Mouse (Mus musculus): ENCODE results near the gene Ppp1r8. TPM values are rescaled to one million over a fixed set of nuclear protein-coding genes. Genes with fewer than 3 reads are reported as not detected.
"Not testable (repeated sequence)": the region's sequence is repeated elsewhere in the genome, so short reads cannot be mapped to it uniquely, and the experiment has no call there.

Gene Ppp1r8
- polyA plus RNA-seq, 1 experiment from 2014 or later, result 85.0 TPM

DNA sequence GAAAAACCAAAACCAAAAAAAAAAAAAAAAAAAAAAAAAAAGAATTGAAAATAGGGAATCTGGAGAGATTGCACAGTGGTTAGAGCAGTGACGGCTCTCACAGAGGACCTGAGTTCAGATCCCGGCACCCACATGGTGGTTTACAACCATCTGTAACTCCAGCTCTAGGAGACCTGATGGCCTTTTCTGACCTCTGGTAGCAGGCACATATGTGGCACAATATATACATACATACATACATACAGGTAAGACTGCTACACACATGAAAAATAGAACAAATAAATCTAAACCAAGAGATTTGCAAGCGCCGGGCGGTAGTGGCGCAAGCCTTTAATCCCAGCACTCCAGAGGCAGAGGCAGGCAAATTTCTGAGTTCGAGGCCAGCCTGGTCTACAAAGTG is 39.1 kb downstream of the Ppp1r8 start:
- no peaks in the 10 kb centered on the region for H3K27me3 ChIP-seq (ENCODE audit: poor library complexity, severe bottlenecking)
- WGBS, result 95% methylated on average over 7 of the region's 7 CpGs
- no peaks in the 10 kb centered on the region for H3K36me3 ChIP-seq (replicated peaks)
- H3K4me1 ChIP-seq, result no peaks in the 10 kb centered on the region
- H3K9me3 ChIP-seq, result no peaks in the 10 kb centered on the region
- H3K27ac ChIP-seq, result no peak overlapping the region
- H3K4me3 ChIP-seq, result no peak overlapping the region
- no peak for DNase-seq (ENCODE audit: extremely low spot score, low spot score)

- 91% methylated on average over 5 of the region's 5 CpGs for WGBS
These were observed 39.8 kb downstream of the Ppp1r8 start for GRCm38 (mm10) chr4:132803212-132803611.

DNA sequence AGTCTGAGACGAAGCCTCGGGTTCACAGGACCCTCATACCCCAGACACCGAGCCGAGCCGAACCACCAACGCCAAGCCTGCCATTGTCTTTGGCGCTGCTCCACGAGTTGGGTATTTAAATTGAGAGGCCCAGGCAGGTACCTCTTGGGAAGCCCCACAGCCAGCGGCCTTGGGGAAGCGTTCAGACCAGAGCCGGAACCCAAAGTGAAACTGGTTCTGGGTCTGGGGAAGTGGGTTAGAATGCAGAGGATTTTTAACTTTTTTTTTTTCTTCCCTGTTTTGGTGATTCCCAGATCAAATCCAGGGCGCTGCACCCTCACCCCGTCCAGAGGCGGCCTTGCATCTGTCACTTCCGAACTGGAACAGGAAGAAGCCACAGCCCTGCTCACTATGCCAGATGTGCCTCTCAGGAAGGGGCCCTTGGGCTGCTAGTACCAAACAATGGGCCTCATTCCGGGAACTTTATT is 40.8 kb downstream of the Ppp1r8 start:
- WGBS, result 75% methylated on average over 16 of the region's 16 CpGs
- no peaks in the 10 kb centered on the region for H3K4me1 ChIP-seq
- H3K27me3 ChIP-seq (ENCODE audit: poor library complexity, severe bottlenecking), result peaks cover 5% of the 10 kb centered on the region; the same call in 1 of the 2 replicates
- H3K9me3 ChIP-seq, result no peaks in the 10 kb centered on the region
- DNase-seq (ENCODE audit: extremely low spot score, low spot score), result no peak
- H3K4me3 ChIP-seq, result no peak overlapping the region
- H3K27ac ChIP-seq, result no peak overlapping the region
- no peaks in the 10 kb centered on the region for H3K36me3 ChIP-seq (replicated peaks)

More at GRCm38 (mm10) chr4:132803212-132803611, 39.8 kb downstream of the Ppp1r8 start:
- Histone ChIP-seq H3K4me3 (no peak overlapping the region), H3K27ac (no peak overlapping the region), H3K36me3 (replicated peaks) (no peaks in the 10 kb centered on the region), H3K9me3 (no peaks in the 10 kb centered on the region), H3K4me1 (no peaks in the 10 kb centered on the region), H3K27me3 (ENCODE audit: poor library complexity, severe bottlenecking) (no peaks in the 10 kb centered on the region)
- no peak for DNase-seq (ENCODE audit: extremely low spot score, low spot score)

DNA sequence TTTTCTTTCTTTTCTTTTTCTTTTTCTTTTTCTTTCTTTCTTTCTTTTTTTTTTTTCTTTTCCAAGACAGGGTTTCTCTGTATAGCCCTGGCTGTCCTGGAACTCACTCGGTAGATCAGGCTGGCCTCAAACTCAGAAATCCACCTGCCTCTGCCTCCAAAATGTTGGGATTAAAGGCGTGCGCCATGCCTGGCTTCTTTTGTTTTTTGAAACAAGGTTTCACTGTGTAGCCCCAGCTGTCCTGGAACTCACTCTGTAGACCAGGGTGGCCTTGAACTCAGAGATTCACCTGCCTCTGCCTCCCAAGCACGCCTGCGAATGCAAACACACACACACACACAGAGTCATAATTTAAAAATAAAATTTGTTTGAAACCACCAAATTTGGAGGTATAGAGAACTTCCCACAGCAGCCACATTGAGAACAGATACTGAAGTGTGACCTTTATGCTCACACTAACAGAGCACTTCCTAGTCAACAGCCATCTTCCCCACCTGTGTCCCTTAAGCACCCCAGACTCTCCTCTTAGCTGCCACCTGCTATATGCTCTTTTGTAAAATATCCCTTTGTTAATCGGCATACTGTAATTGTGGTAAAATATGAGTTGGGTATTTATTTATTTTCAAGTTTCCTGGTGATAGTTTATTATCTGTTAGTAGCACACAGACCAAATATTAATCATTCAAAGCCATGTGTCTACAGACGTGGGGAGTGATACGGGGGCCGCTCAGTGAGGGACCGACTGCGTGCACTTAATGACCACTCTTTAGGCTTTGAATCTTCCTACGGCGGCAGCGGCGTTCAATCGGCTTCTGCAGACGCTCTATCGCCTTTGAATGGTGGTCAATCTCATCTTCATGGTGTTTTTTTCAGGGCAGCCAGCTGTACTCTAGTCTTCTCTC is 41.5 kb downstream of the Ppp1r8 start:
- Histone ChIP-seq H3K9me3 (no peaks in the 10 kb centered on the region), H3K4me3 (no peak overlapping the region), H3K27me3 (ENCODE audit: poor library complexity, severe bottlenecking) (peaks cover 10% of the 10 kb centered on the region), H3K36me3 (replicated peaks) (no peaks in the 10 kb centered on the region), H3K27ac (no peak overlapping the region), H3K4me1 (no peaks in the 10 kb centered on the region)
- WGBS, result 90% methylated on average over 18 of the region's 18 CpGs
- no peak for DNase-seq (ENCODE audit: extremely low spot score, low spot score)

DNA sequence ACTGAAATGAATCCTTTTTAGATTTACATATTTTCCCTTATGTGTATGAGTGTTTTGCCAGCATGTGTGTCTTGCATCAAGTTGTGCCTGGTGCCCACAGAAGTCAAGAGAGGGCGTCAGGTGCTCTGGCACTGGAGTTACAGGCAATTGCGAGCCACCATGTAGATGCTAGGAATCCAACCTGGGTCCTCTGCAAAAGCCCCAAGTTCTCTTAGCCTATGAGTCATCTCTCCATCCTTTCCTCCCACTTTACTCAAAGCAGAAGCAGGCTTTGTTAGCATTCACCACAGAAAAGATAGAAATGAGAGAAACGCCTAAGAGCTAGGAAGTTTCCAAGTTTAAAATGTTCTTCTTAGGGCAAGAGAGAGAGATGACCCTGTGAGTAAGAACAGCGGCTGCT is 43.1 kb downstream of the Ppp1r8 start:
- Histone ChIP-seq H3K27me3 (ENCODE audit: poor library complexity, severe bottlenecking) (peaks cover 26% of the 10 kb centered on the region), H3K4me1 (peaks cover 7% of the 10 kb centered on the region), H3K36me3 (replicated peaks) (no peaks in the 10 kb centered on the region), H3K9me3 (no peaks in the 10 kb centered on the region), H3K4me3 (no peak overlapping the region), H3K27ac (no peak overlapping the region)
- no peak for DNase-seq (ENCODE audit: extremely low spot score, low spot score)
- WGBS, result 92% methylated on average over 4 of the region's 4 CpGs

GRCm38 (mm10) chr4:132798666-132799065 is 44.3 kb downstream of the Ppp1r8 start:
- H3K36me3 ChIP-seq (replicated peaks); H3K27ac ChIP-seq; H3K4me3 ChIP-seq; DNase-seq (ENCODE audit: extremely low spot score, low spot score); H3K9me3 ChIP-seq; H3K4me1 ChIP-seq: not testable (repeated sequence)
- 87% methylated on average over 3 of the region's 3 CpGs for WGBS
- H3K27me3 ChIP-seq (ENCODE audit: poor library complexity, severe bottlenecking), result peaks cover 37% of the 10 kb centered on the region

DNA sequence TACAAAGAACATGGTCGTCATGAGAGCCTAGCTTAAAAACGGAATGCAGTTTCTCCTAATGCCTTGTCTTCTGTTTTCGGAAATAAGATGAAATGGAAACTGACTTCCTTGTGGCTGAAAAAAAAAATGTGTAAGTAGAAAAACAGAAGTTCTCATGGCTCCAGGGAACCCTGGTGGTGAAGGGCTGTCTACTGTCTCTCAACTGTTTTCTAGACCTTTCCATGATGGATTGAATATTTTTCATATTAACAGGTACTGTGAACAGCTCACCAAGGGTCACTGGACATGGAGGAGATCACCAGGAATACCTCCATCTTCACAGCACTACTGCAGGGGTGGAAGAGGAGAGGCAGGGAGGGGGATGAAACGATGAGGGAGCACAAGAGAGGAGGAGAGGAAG is 44.9 kb downstream of the Ppp1r8 start:
- H3K4me3 ChIP-seq, result no peak overlapping the region
- H3K27me3 ChIP-seq (ENCODE audit: poor library complexity, severe bottlenecking), result peaks cover 38% of the 10 kb centered on the region
- no peaks in the 10 kb centered on the region for H3K9me3 ChIP-seq
- no peak overlapping the region for H3K27ac ChIP-seq
- DNase-seq (ENCODE audit: extremely low spot score, low spot score), result no peak
- 78% methylated on average over 4 of the region's 4 CpGs for WGBS
- H3K36me3 ChIP-seq (replicated peaks), result no peaks in the 10 kb centered on the region
- H3K4me1 ChIP-seq, result peaks cover 7% of the 10 kb centered on the region

- H3K27ac ChIP-seq, result no peak overlapping the region
- 84% methylated on average over 1 of the region's 1 CpGs for WGBS
- no peak overlapping the region for H3K4me3 ChIP-seq
- H3K36me3 ChIP-seq (replicated peaks), result no peaks in the 10 kb centered on the region
- H3K9me3 ChIP-seq, result no peaks in the 10 kb centered on the region
- peaks cover 38% of the 10 kb centered on the region for H3K27me3 ChIP-seq (ENCODE audit: poor library complexity, severe bottlenecking)
- DNase-seq (ENCODE audit: extremely low spot score, low spot score), result no peak
- H3K4me1 ChIP-seq, result peaks cover 7% of the 10 kb centered on the region
These were observed 45.5 kb downstream of the Ppp1r8 start for GRCm38 (mm10) chr4:132797461-132797860.

GRCm38 (mm10) chr4:132796196-132796886 is 46.6 kb downstream of the Ppp1r8 start, which contains the start of gene Themis2:
TSS of gene Themis2 (minus strand) at chr4:132796387.
- WGBS, result 4% methylated on average over 21 of the region's 21 CpGs
- H3K27me3 ChIP-seq (ENCODE audit: poor library complexity, severe bottlenecking), result peaks cover 38% of the 10 kb centered on the region
- peak; percentile 62 for DNase-seq (ENCODE audit: extremely low spot score, low spot score)
- no peak within 1 kb of the TSS for H3K27ac ChIP-seq
- peaks cover 7% of the 10 kb centered on the region for H3K4me1 ChIP-seq
- peak within 1 kb of the TSS; percentile 48 for H3K4me3 ChIP-seq
- no peaks in the 10 kb centered on the region for H3K36me3 ChIP-seq (replicated peaks)
- no peaks in the 10 kb centered on the region for H3K9me3 ChIP-seq

GRCm38 (mm10) chr4:132795171-132795570 is 47.8 kb downstream of the Ppp1r8 start:
- 54% methylated on average over 7 of the region's 7 CpGs for WGBS
- H3K36me3 ChIP-seq (replicated peaks), result no peaks in the 10 kb centered on the region
- H3K27ac ChIP-seq, result no peak overlapping the region
- no peak overlapping the region for H3K4me3 ChIP-seq
- no peaks in the 10 kb centered on the region for H3K9me3 ChIP-seq
- H3K4me1 ChIP-seq, result peaks cover 7% of the 10 kb centered on the region
- no peak for DNase-seq (ENCODE audit: extremely low spot score, low spot score)
- peaks cover 38% of the 10 kb centered on the region for H3K27me3 ChIP-seq (ENCODE audit: poor library complexity, severe bottlenecking)

DNA sequence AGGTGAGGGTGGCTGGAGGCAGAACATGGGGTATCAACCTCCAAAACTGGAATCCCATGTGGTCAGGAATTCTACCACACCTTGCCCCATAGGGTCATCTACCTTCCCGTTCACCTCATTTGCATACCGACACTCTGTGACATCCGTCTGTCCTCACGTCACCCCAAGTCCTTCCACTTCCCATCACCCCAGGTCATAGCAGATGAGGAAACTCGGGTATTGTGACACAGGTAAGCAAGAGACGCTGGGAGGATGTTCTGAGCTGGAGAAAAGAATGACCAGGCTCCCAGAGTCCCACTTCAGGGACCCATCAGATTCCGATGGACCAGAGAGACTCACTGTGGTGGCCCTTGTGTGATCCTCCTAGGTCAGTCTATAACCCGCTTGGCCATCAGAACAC is 48.2 kb downstream of the Ppp1r8 start:
- Histone ChIP-seq H3K9me3 (no peaks in the 10 kb centered on the region), H3K27me3 (ENCODE audit: poor library complexity, severe bottlenecking) (peaks cover 38% of the 10 kb centered on the region), H3K36me3 (replicated peaks) (no peaks in the 10 kb centered on the region), H3K27ac (no peak overlapping the region), H3K4me1 (peaks cover 7% of the 10 kb centered on the region), H3K4me3 (no peak overlapping the region)
- DNase-seq (ENCODE audit: extremely low spot score, low spot score), result no peak
- WGBS, result 79% methylated on average over 8 of the region's 8 CpGs

GRCm38 (mm10) chr4:132794028-132794427 is 48.9 kb downstream of the Ppp1r8 start:
- no peak overlapping the region for H3K4me3 ChIP-seq
- DNase-seq (ENCODE audit: extremely low spot score, low spot score), result no peak
- no peak overlapping the region for H3K27ac ChIP-seq
- peaks cover 7% of the 10 kb centered on the region for H3K4me1 ChIP-seq
- H3K36me3 ChIP-seq (replicated peaks), result no peaks in the 10 kb centered on the region
- no peaks in the 10 kb centered on the region for H3K9me3 ChIP-seq
- 88% methylated on average over 9 of the region's 9 CpGs for WGBS
- H3K27me3 ChIP-seq (ENCODE audit: poor library complexity, severe bottlenecking), result peaks cover 38% of the 10 kb centered on the region

All from forebrain, embryonic 10.5 days (tissue).